ENCODE assay signal across 11 mouse cellular contexts in the genomic region with DNA sequence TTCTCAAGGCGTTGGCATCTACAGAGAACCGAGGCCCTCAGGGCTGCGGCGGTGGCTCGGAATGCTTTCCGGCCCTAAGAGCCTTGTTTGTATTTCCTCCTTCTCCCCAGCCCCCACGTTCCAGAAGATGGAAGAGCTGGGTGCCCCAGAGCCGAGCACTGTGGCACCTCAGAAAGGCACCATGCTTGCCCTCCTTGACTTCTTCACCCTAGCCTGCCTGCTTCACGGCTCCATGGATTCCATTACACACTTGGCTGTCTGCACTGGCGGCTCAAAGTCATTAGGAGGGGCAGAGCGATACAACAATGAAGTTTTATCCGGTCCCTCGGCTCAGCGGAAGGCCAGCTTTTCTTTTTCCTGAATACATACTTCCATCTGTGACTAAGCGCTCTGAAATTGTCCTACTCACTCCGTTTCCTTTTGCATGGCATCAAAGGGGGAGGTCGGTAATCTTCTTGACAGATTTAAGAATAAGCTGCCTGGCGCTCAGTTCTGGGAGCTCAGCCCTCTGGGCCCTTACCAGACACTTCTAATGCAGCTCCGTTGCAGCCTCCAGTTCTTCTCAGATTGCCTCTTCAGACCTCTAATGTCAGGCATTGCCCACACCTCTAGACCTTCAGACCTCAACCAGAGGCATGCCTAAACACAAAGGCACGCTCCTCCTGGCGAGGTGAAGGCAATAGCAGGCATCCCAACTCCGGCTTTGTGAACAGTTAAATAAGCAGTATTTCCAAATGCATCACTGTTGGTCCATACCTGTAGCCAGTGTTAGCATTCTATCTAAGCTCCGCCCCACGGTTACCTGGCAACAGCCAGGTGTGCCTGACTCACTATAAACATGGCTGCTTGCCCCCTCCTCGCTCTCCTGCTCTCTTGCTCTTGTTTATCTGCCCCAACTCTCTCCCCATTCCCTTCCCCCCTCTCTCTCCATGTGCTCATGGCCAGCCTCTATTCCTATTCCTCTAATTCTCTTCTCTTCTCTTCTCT.
DNase-seq lines count a peak whose midpoint lies in the region; ATAC-seq and TF ChIP-seq lines count a peak whose summit lies in the region.
"Had no signal": no experiment of that assay in that cellular context is flagged by ENCODE, and none has a peak within 500 bp of the region (broad histone marks: within the 10 kb centered on the region; RNA-seq: fewer than 3 reads in every experiment).

No protein-coding gene starts in this region.

- H3K9ac ChIP-seq in forebrain, embryonic 15.5 days (replicated peaks) = no peak overlapping the region
- no peak overlapping the region for H3K9ac ChIP-seq in lung, embryonic 14.5 days
- H3K9ac ChIP-seq in hindbrain, postnatal 0 days (replicated peaks; ENCODE audit: low read length) = 0 out of 2 replicates have a peak overlapping the region, but pooled peaks have one; percentile 17
- H3K9ac ChIP-seq in neural tube, embryonic 15.5 days (replicated peaks) = no peak overlapping the region
- no peak overlapping the region for H3K9ac ChIP-seq in liver, postnatal 0 days (replicated peaks)

- 0 out of 2 replicates have a peak overlapping the region, but pooled peaks have one; percentile 44 for H3K27ac ChIP-seq in forebrain, embryonic 10.5 days
- no peak overlapping the region; the same call in 1 of the 2 replicates for H3K27ac ChIP-seq in forebrain, embryonic 15.5 days (replicated peaks)
- H3K27ac ChIP-seq in lung, embryonic 14.5 days (ENCODE audit: low read depth) = peak overlapping the region; percentile 70; the same call in 1 of the 2 replicates
- H3K27ac ChIP-seq in hindbrain, postnatal 0 days = peak overlapping the region; percentile 5; the same call in 1 of the 2 replicates
- H3K27ac ChIP-seq in neural tube, embryonic 15.5 days (replicated peaks) = 0 out of 2 replicates have a peak overlapping the region, but pooled peaks have one; percentile 23
- H3K27ac ChIP-seq in liver, postnatal 0 days (ENCODE audit: low read depth) = no peak overlapping the region

- H3K4me3 ChIP-seq in forebrain, embryonic 10.5 days = no peak overlapping the region
- H3K4me3 ChIP-seq in forebrain, embryonic 15.5 days = no peak overlapping the region
- no peak overlapping the region for H3K4me3 ChIP-seq in lung, embryonic 14.5 days (ENCODE audit: low read depth, low read length)
- H3K4me3 ChIP-seq in hindbrain, postnatal 0 days (ENCODE audit: low read length) = no peak overlapping the region
- no peak overlapping the region for H3K4me3 ChIP-seq in neural tube, embryonic 15.5 days (replicated peaks)
- no peak overlapping the region for H3K4me3 ChIP-seq in liver, postnatal 0 days (ENCODE audit: low read depth, low read length)
- H3K4me3 ChIP-seq: megakaryocyte, embryonic 14.5 days had no signal

- ATAC-seq in forebrain, embryonic 15.5 days (replicated peaks) = no peak
- ATAC-seq in lung, embryonic 14.5 days (ENCODE audit: insufficient read depth) = peak; percentile 38; the same call in 1 of the 2 replicates
- ATAC-seq in hindbrain, postnatal 0 days = peak; percentile 40; the same call in 1 of the 2 replicates
- no peak for ATAC-seq in neural tube, embryonic 15.5 days (ENCODE audit: low FRiP score)
- ATAC-seq in liver, postnatal 0 days = no peak

- no peaks in the 10 kb centered on the region for H3K9me3 ChIP-seq in forebrain, embryonic 10.5 days
- H3K9me3 ChIP-seq in forebrain, embryonic 15.5 days = no peaks in the 10 kb centered on the region
- no peaks in the 10 kb centered on the region for H3K9me3 ChIP-seq in lung, embryonic 14.5 days (ENCODE audit: low read depth, low read length)
- no peaks in the 10 kb centered on the region for H3K9me3 ChIP-seq in hindbrain, postnatal 0 days (ENCODE audit: low read length)
- no peaks in the 10 kb centered on the region for H3K9me3 ChIP-seq in neural tube, embryonic 15.5 days (replicated peaks)
- no peaks in the 10 kb centered on the region for H3K9me3 ChIP-seq in liver, postnatal 0 days (ENCODE audit: low read length)

- peaks cover 15% of the 10 kb centered on the region for H3K4me1 ChIP-seq in forebrain, embryonic 10.5 days
- peaks cover 9% of the 10 kb centered on the region for H3K4me1 ChIP-seq in forebrain, embryonic 15.5 days
- H3K4me1 ChIP-seq in lung, embryonic 14.5 days (ENCODE audit: insufficient read depth) = no peaks in the 10 kb centered on the region; the same call in 1 of the 2 replicates
- peaks cover 5% of the 10 kb centered on the region; the same call in 1 of the 2 replicates for H3K4me1 ChIP-seq in hindbrain, postnatal 0 days (ENCODE audit: insufficient read depth, low read length)
- peaks cover 11% of the 10 kb centered on the region for H3K4me1 ChIP-seq in neural tube, embryonic 15.5 days
- H3K4me1 ChIP-seq in liver, postnatal 0 days (ENCODE audit: insufficient read depth) = no peaks in the 10 kb centered on the region
- H3K4me1 ChIP-seq: megakaryocyte, embryonic 14.5 days had no signal

- no peak for TF ChIP-seq CTCF in lung, embryonic 14.5 days (IDR thresholded peaks at IDR 0.05; ENCODE audit: low read depth)
- no peak for TF ChIP-seq CTCF in hindbrain, postnatal 0 days (IDR thresholded peaks at IDR 0.05; ENCODE audit: low read depth)
- no peak for TF ChIP-seq CTCF in liver, postnatal 0 days (IDR thresholded peaks at IDR 0.05; ENCODE audit: low read depth)

- H3K27me3 ChIP-seq in forebrain, embryonic 10.5 days (ENCODE audit: poor library complexity, severe bottlenecking) = no peaks in the 10 kb centered on the region
- H3K27me3 ChIP-seq in forebrain, embryonic 15.5 days = no peaks in the 10 kb centered on the region
- no peaks in the 10 kb centered on the region for H3K27me3 ChIP-seq in lung, embryonic 14.5 days (ENCODE audit: insufficient read depth, low read length)
- no peaks in the 10 kb centered on the region for H3K27me3 ChIP-seq in hindbrain, postnatal 0 days (ENCODE audit: insufficient read depth, low read length)
- H3K27me3 ChIP-seq in neural tube, embryonic 15.5 days (replicated peaks) = no peaks in the 10 kb centered on the region
- no peaks in the 10 kb centered on the region for H3K27me3 ChIP-seq in liver, postnatal 0 days (ENCODE audit: insufficient read depth, low read length)
- H3K27me3 ChIP-seq: megakaryocyte, embryonic 14.5 days had no signal

- 73% methylated on average over 25 of the region's 25 CpGs for WGBS in forebrain, embryonic 10.5 days
- WGBS in forebrain, embryonic 15.5 days = 60% methylated on average over 25 of the region's 25 CpGs
- 55% methylated on average over 25 of the region's 25 CpGs for WGBS in lung, embryonic 14.5 days
- WGBS in hindbrain, postnatal 0 days = 50% methylated on average over 25 of the region's 25 CpGs
- 53% methylated on average over 25 of the region's 25 CpGs for WGBS in neural tube, embryonic 15.5 days
- WGBS in liver, postnatal 0 days (ENCODE audit: insufficient replicate concordance) = 73% methylated on average over 25 of the region's 25 CpGs

- no peak overlapping the region for H3K4me2 ChIP-seq in forebrain, embryonic 15.5 days (replicated peaks)
- no peak overlapping the region for H3K4me2 ChIP-seq in lung, embryonic 14.5 days
- H3K4me2 ChIP-seq in hindbrain, postnatal 0 days (ENCODE audit: low read depth, low read length) = peak overlapping the region; percentile 17; the same call in 1 of the 2 replicates
- peak overlapping the region; percentile 22; the same call in 1 of the 2 replicates for H3K4me2 ChIP-seq in neural tube, embryonic 15.5 days
- no peak overlapping the region for H3K4me2 ChIP-seq in liver, postnatal 0 days (ENCODE audit: low read depth, low read length)

- H3K36me3 ChIP-seq in forebrain, embryonic 10.5 days (replicated peaks) = no peaks in the 10 kb centered on the region
- no peaks in the 10 kb centered on the region for H3K36me3 ChIP-seq in forebrain, embryonic 15.5 days
- H3K36me3 ChIP-seq in lung, embryonic 14.5 days (ENCODE audit: insufficient read depth) = no peaks in the 10 kb centered on the region
- H3K36me3 ChIP-seq in hindbrain, postnatal 0 days (ENCODE audit: insufficient read depth, low read length) = no peaks in the 10 kb centered on the region
- H3K36me3 ChIP-seq in neural tube, embryonic 15.5 days = no peaks in the 10 kb centered on the region
- H3K36me3 ChIP-seq in liver, postnatal 0 days (replicated peaks; ENCODE audit: insufficient read depth, low read length) = no peaks in the 10 kb centered on the region

- DNase-seq in forebrain, embryonic 10.5 days (ENCODE audit: extremely low spot score, low spot score) = no peak
- peak; percentile 48 for DNase-seq in lung, embryonic 14.5 days
- DNase-seq in lung, postnatal 25 days (ENCODE audit: low spot score) = no peak
- DNase-seq in hindbrain, postnatal 0 days (ENCODE audit: low spot score) = peak; percentile 40
- no peak for DNase-seq in cerebellum, adult 9-10 months
- DNase-seq in liver, postnatal 0 days = no peak
- DNase-seq: cerebellum, adult 11 months; gastrocnemius, postnatal 25 days had no signal

- no peak for TF ChIP-seq EP300 in liver, postnatal 0 days (IDR thresholded peaks at IDR 0.05; ENCODE audit: low read depth)

Comparison
In these comparisons a context has a peak if more than half of its experiments do, and no peak if none do; other contexts are left out.
1. DNase-seq: peak in lung, embryonic 14.5 days (single experiment) and hindbrain, postnatal 0 days (single experiment); none in forebrain, embryonic 10.5 days (single experiment), lung, postnatal 25 days (single experiment), cerebellum, adult 9-10 months (single experiment) and liver, postnatal 0 days (single experiment).
2. H3K27ac ChIP-seq: peak in forebrain, embryonic 10.5 days (single experiment), lung, embryonic 14.5 days (single experiment), hindbrain, postnatal 0 days (single experiment) and neural tube, embryonic 15.5 days (single experiment); none in forebrain, embryonic 15.5 days (single experiment) and liver, postnatal 0 days (single experiment).
3. ATAC-seq: peak in lung, embryonic 14.5 days (single experiment) and hindbrain, postnatal 0 days (single experiment); none in forebrain, embryonic 15.5 days (single experiment), neural tube, embryonic 15.5 days (single experiment) and liver, postnatal 0 days (single experiment).
4. H3K4me2 ChIP-seq: peak in hindbrain, postnatal 0 days (single experiment) and neural tube, embryonic 15.5 days (single experiment); none in forebrain, embryonic 15.5 days (single experiment), lung, embryonic 14.5 days (single experiment) and liver, postnatal 0 days (single experiment).